Mouse (Mus musculus) lung, embryonic 14.5 days (tissue): Measurements from ENCODE around the gene 2210016F16Rik. TPM values are rescaled to one million over a fixed set of nuclear protein-coding genes. Genes with fewer than 3 reads are reported as not detected.
A peak's percentile ranks its signal among the peaks of the same experiment; 100 is the strongest.
"Not testable (repeated sequence)": the region's sequence is repeated elsewhere in the genome, so short reads cannot be mapped to it uniquely, and the experiment has no call there.

Experiments used
- ATAC-seq: fragments of 200-750 bp; cut with Nextera tagmentation; 2 replicates; pipeline ENCODE4 v1.8.0; 2017; ENCODE audit warnings: mild to moderate bottlenecking, moderate TSS enrichment, moderate library complexity; ENCODE audit not compliant: insufficient read depth
- DNase-seq: peaks from one replicate; pipeline ENCODE4 v3.0.0-alpha.2; 2015
- H3K27ac ChIP-seq: fragments of 300-500 bp; sonication (generic); 2 replicates; pipeline ENCODE4 v1.5.1; 2014; ENCODE audit warnings: low read depth, mild to moderate bottlenecking, moderate library complexity
- H3K27me3 ChIP-seq: fragments of 300-500 bp; sonication (generic); 2 replicates; pipeline ENCODE4 v1.6.1; 2014; ENCODE audit warnings: low read length, control low read depth; ENCODE audit not compliant: insufficient read depth
- H3K36me3 ChIP-seq: fragments of 300-500 bp; sonication (generic); 2 replicates; pipeline ENCODE4 v1.6.1; 2014; ENCODE audit warnings: control low read depth; ENCODE audit not compliant: insufficient read depth
- H3K4me1 ChIP-seq: fragments of 300-500 bp; sonication (generic); 2 replicates; pipeline ENCODE4 v1.6.1; 2014; ENCODE audit warnings: antibody characterized with exemption, control low read depth; ENCODE audit not compliant: insufficient read depth
- H3K4me2 ChIP-seq: fragments of 300-500 bp; sonication (generic); 2 replicates; pipeline ENCODE4 v1.6.1; 2014; ENCODE audit warnings: mild to moderate bottlenecking
- H3K4me3 ChIP-seq: fragments of 300-500 bp; sonication (generic); 2 replicates; pipeline ENCODE4 v1.5.1; 2014; ENCODE audit warnings: low read depth, low read length
- H3K9ac ChIP-seq: fragments of 300-500 bp; sonication (generic); 2 replicates; pipeline ENCODE4 v1.6.1; 2014
- H3K9me3 ChIP-seq: fragments of 300-500 bp; sonication (generic); 2 replicates; pipeline ENCODE4 v1.6.1; 2016; ENCODE audit warnings: low read depth, low read length, control low read depth
- CTCF ChIP-seq: IDR thresholded peaks from 2 replicates; pipeline ENCODE4 v1.5.1; 2016; ENCODE audit warnings: antibody characterized with exemption, low read depth
- WGBS: fragments of 180-500 bp; shearing (Covaris S2); extraction: QIAGEN DNeasy Blood & Tissue Kit; methylation state at CpG from one replicate; pipeline ENCODE4 v1.1.7; 2014; 5-methylcytosine and 5-hydroxymethylcytosine counted together
- polyA plus RNA-seq: library from polyadenylated mRNA; unstranded; fragments of >200 nt; fragmentation: Nextera tagmentation; extraction: Ambion mirVana; gene quantifications from 2 replicates; pipeline ENCODE4 v1.2.1, GENCODE M21; 2014

The 2210016F16Rik gene
- polyA plus RNA-seq, 1 experiment from 2014 or later = 34.0 TPM

GRCm38 (mm10) chr13:58397651-58398050 lies 12.6 kb upstream of the 2210016F16Rik start:
- ATAC-seq = no peak
- DNase-seq = no peak
- Histone ChIP-seq H3K4me3 (no peak overlapping the region), H3K27ac (no peak overlapping the region), H3K4me1 (no peaks in the 10 kb centered on the region), H3K9me3 (no peaks in the 10 kb centered on the region), H3K36me3 (peaks cover 67% of the 10 kb centered on the region), H3K4me2 (no peak overlapping the region), H3K27me3 (no peaks in the 10 kb centered on the region), H3K9ac (no peak overlapping the region)
- no peak for TF ChIP-seq CTCF
- 86% methylated on average over 13 of the region's 13 CpGs for WGBS

- 77% methylated on average over 11 of the region's 11 CpGs for WGBS
- not testable (repeated sequence) for H3K27ac ChIP-seq, H3K9me3 ChIP-seq
Observed at GRCm38 (mm10) chr13:58394392-58394791, 9.4 kb upstream of the 2210016F16Rik start.

GRCm38 (mm10) chr13:58389324-58389951 lies 4.4 kb upstream of the 2210016F16Rik start:
- Histone ChIP-seq H3K27me3 (no peaks in the 10 kb centered on the region), H3K4me3 (no peak overlapping the region), H3K27ac (no peak overlapping the region), H3K4me2 (no peak overlapping the region), H3K36me3 (peaks cover 45% of the 10 kb centered on the region), H3K9ac (no peak overlapping the region), H3K9me3 (no peaks in the 10 kb centered on the region), H3K4me1 (no peaks in the 10 kb centered on the region)
- no peak for TF ChIP-seq CTCF
- DNase-seq (no peak), ATAC-seq (no peak)
- 79% methylated on average over 2 of the region's 2 CpGs for WGBS

More at GRCm38 (mm10) chr13:58394392-58394791, 9.4 kb upstream of the 2210016F16Rik start:
- H3K4me3 ChIP-seq, ATAC-seq, H3K27me3 ChIP-seq, DNase-seq, H3K9ac ChIP-seq, H3K4me1 ChIP-seq, H3K4me2 ChIP-seq: not testable (repeated sequence)
- H3K36me3 ChIP-seq = peaks cover 88% of the 10 kb centered on the region

GRCm38 (mm10) chr13:58388379-58388778 lies 3.4 kb upstream of the 2210016F16Rik start:
- Histone ChIP-seq H3K27ac (no peak overlapping the region), H3K4me3 (no peak overlapping the region), H3K36me3 (peaks cover 34% of the 10 kb centered on the region), H3K9ac (no peak overlapping the region), H3K27me3 (no peaks in the 10 kb centered on the region), H3K4me1 (no peaks in the 10 kb centered on the region), H3K9me3 (no peaks in the 10 kb centered on the region), H3K4me2 (no peak overlapping the region)
- DNase-seq (no peak), ATAC-seq (no peak)
- 41% methylated on average over 3 of the region's 3 CpGs for WGBS
- no peak for TF ChIP-seq CTCF

- no peak overlapping the region for H3K4me3 ChIP-seq
- 10% methylated on average over 7 of the region's 7 CpGs for WGBS
- no peak overlapping the region for H3K9ac ChIP-seq
- H3K9me3 ChIP-seq = no peaks in the 10 kb centered on the region
- no peak overlapping the region for H3K27ac ChIP-seq
- ATAC-seq (peak; percentile 41), DNase-seq (peak; percentile 88)
- no peaks in the 10 kb centered on the region for H3K4me1 ChIP-seq
- TF ChIP-seq CTCF = peak; percentile 82
- H3K4me2 ChIP-seq = no peak overlapping the region
- H3K27me3 ChIP-seq = no peaks in the 10 kb centered on the region
- H3K36me3 ChIP-seq = peaks cover 31% of the 10 kb centered on the region
Observed at GRCm38 (mm10) chr13:58387948-58388347, 2.9 kb upstream of the 2210016F16Rik start.

GRCm38 (mm10) chr13:58385547-58385920 lies 509 bp upstream of the 2210016F16Rik start:
- H3K4me3 ChIP-seq = peak overlapping the region; percentile 82
- peak overlapping the region; percentile 94 for H3K4me2 ChIP-seq
- peaks cover 11% of the 10 kb centered on the region; the same call in 1 of the 2 replicates for H3K9me3 ChIP-seq
- H3K27ac ChIP-seq = peak overlapping the region; percentile 32; the same call in 1 of the 2 replicates
- peaks cover 36% of the 10 kb centered on the region for H3K36me3 ChIP-seq
- ATAC-seq (no peak), DNase-seq (no peak)
- peak overlapping the region; percentile 80; the same call in 1 of the 2 replicates for H3K9ac ChIP-seq
- H3K27me3 ChIP-seq = no peaks in the 10 kb centered on the region
- TF ChIP-seq CTCF = no peak
- H3K4me1 ChIP-seq = no peaks in the 10 kb centered on the region
- 80% methylated on average over 7 of the region's 7 CpGs for WGBS

- peaks cover 16% of the 10 kb centered on the region; the same call in 1 of the 2 replicates for H3K9me3 ChIP-seq
- no peaks in the 10 kb centered on the region for H3K4me1 ChIP-seq
- H3K4me3 ChIP-seq = peak overlapping the region; percentile 82
- 36% methylated on average over 11 of the region's 11 CpGs for WGBS
- no peak for TF ChIP-seq CTCF
- H3K27me3 ChIP-seq = no peaks in the 10 kb centered on the region
- H3K27ac ChIP-seq = no peak overlapping the region
- peaks cover 30% of the 10 kb centered on the region for H3K36me3 ChIP-seq
- peak; percentile 31; the same call in 1 of the 2 replicates for ATAC-seq
- no peak for DNase-seq
- H3K9ac ChIP-seq = peak overlapping the region; percentile 80
- peak overlapping the region; percentile 94 for H3K4me2 ChIP-seq
Observed at GRCm38 (mm10) chr13:58384371-58384770, 654 bp downstream of the 2210016F16Rik start.
